In genomic region chr12:107148451-107148850, GRCm38 (mm10) we compare ENCODE assay signal across 20 mouse cellular contexts.
DNase-seq lines count a peak whose midpoint lies in the region; ATAC-seq and TF ChIP-seq lines count a peak whose summit lies in the region.
"Had no signal": no experiment of that assay in that cellular context is flagged by ENCODE, and none has a peak within 500 bp of the region (broad histone marks: within the 10 kb centered on the region; RNA-seq: fewer than 3 reads in every experiment).

No protein-coding gene starts in this region.

- no peak for TF ChIP-seq CTCF in lung, postnatal 0 days (IDR thresholded peaks at IDR 0.05)

- no peak overlapping the region for H3K27ac ChIP-seq in lung, embryonic 16.5 days (ENCODE audit: low read length)
- no peak overlapping the region for H3K27ac ChIP-seq in lung, postnatal 0 days (ENCODE audit: low read length)
- H3K27ac ChIP-seq in forebrain, embryonic 12.5 days: no peak overlapping the region
- H3K27ac ChIP-seq: embryonic facial prominence, embryonic 12.5 days; heart, embryonic 13.5 days; hindbrain, embryonic 10.5 days; liver, embryonic 15.5 days; midbrain, embryonic 10.5 days had no signal

- H3K4me2 ChIP-seq in lung, embryonic 16.5 days (ENCODE audit: low read depth, low read length): no peak overlapping the region
- H3K4me2 ChIP-seq in lung, postnatal 0 days (replicated peaks; ENCODE audit: low read depth, low read length): no peak overlapping the region
- no peak overlapping the region for H3K4me2 ChIP-seq in forebrain, embryonic 12.5 days
- H3K4me2 ChIP-seq: embryonic facial prominence, embryonic 12.5 days; heart, embryonic 13.5 days; liver, embryonic 15.5 days had no signal

- no peaks in the 10 kb centered on the region for H3K4me1 ChIP-seq in lung, embryonic 16.5 days (replicated peaks; ENCODE audit: control insufficient read depth, insufficient read depth, low read length)
- H3K4me1 ChIP-seq in lung, postnatal 0 days (ENCODE audit: insufficient read depth, low read depth, low read length): no peaks in the 10 kb centered on the region
- no peaks in the 10 kb centered on the region for H3K4me1 ChIP-seq in forebrain, embryonic 12.5 days
- H3K4me1 ChIP-seq: embryonic facial prominence, embryonic 12.5 days; heart, embryonic 13.5 days; hindbrain, embryonic 10.5 days; liver, embryonic 15.5 days; midbrain, embryonic 10.5 days had no signal

- H3K36me3 ChIP-seq in lung, embryonic 16.5 days (ENCODE audit: control insufficient read depth, insufficient read depth, low read length): no peaks in the 10 kb centered on the region
- H3K36me3 ChIP-seq in lung, postnatal 0 days (ENCODE audit: insufficient read depth, low read length): no peaks in the 10 kb centered on the region
- H3K36me3 ChIP-seq in forebrain, embryonic 12.5 days (replicated peaks): no peaks in the 10 kb centered on the region
- H3K36me3 ChIP-seq: embryonic facial prominence, embryonic 12.5 days; heart, embryonic 13.5 days; hindbrain, embryonic 10.5 days; liver, embryonic 15.5 days; midbrain, embryonic 10.5 days had no signal

- no peak for TF ChIP-seq EP300 in lung, postnatal 0 days (IDR thresholded peaks at IDR 0.05)

- no peak for DNase-seq in lung, postnatal 0 days (ENCODE audit: low spot score)
- peak; percentile 66 to 80 for DNase-seq in thymus, adult 18-20 months
- peak; percentile 76 for DNase-seq in thymus, postnatal 4 days
- DNase-seq in ovary, postnatal 14 days (ENCODE audit: low spot score): no peak
- DNase-seq in heart, adult 9 months (ENCODE audit: low spot score in 2 of 2): no peak
- DNase-seq: adrenal gland, postnatal 36 days; cerebellum, adult 11-12 months; cerebellum, postnatal 25 days; kidney, adult 2 months; kidney, postnatal 10 days; lung, postnatal 14 days had no signal

- H3K9me3 ChIP-seq in lung, embryonic 16.5 days (ENCODE audit: control insufficient read depth, low read length): no peaks in the 10 kb centered on the region
- no peaks in the 10 kb centered on the region for H3K9me3 ChIP-seq in lung, postnatal 0 days (ENCODE audit: low read length)
- H3K9me3 ChIP-seq in forebrain, embryonic 12.5 days: no peaks in the 10 kb centered on the region
- H3K9me3 ChIP-seq: embryonic facial prominence, embryonic 12.5 days; heart, embryonic 13.5 days; hindbrain, embryonic 10.5 days; liver, embryonic 15.5 days; midbrain, embryonic 10.5 days had no signal

- no peak overlapping the region for H3K4me3 ChIP-seq in lung, embryonic 16.5 days (ENCODE audit: low read length)
- H3K4me3 ChIP-seq in lung, postnatal 0 days (ENCODE audit: low read depth, low read length): no peak overlapping the region
- no peak overlapping the region for H3K4me3 ChIP-seq in forebrain, embryonic 12.5 days (replicated peaks)
- H3K4me3 ChIP-seq: embryonic facial prominence, embryonic 12.5 days; heart, embryonic 13.5 days; hindbrain, embryonic 10.5 days; liver, embryonic 15.5 days; midbrain, embryonic 10.5 days had no signal

- ATAC-seq in lung, embryonic 16.5 days (ENCODE audit: low read depth): 0 out of 2 replicates have a peak, but pooled peaks have one; percentile 12
- ATAC-seq in lung, postnatal 0 days: no peak
- peak; percentile 78 for ATAC-seq in granulocyte monocyte progenitor cell, adult 5-6 weeks (replicated peaks; ENCODE audit: poor library complexity, severe bottlenecking)
- no peak for ATAC-seq in forebrain, embryonic 12.5 days (ENCODE audit: low FRiP score)
- ATAC-seq: forebrain, embryonic 16.5 days had no signal

- H3K9ac ChIP-seq in lung, embryonic 16.5 days (ENCODE audit: low read length): no peak overlapping the region
- H3K9ac ChIP-seq in lung, postnatal 0 days (replicated peaks; ENCODE audit: low read depth): no peak overlapping the region
- H3K9ac ChIP-seq in forebrain, embryonic 12.5 days: no peak overlapping the region
- H3K9ac ChIP-seq: embryonic facial prominence, embryonic 12.5 days; heart, embryonic 13.5 days; liver, embryonic 15.5 days had no signal

- H3K27me3 ChIP-seq in lung, embryonic 16.5 days (ENCODE audit: control insufficient read depth, insufficient read depth, low read depth, low read length): no peaks in the 10 kb centered on the region
- no peaks in the 10 kb centered on the region for H3K27me3 ChIP-seq in lung, postnatal 0 days (replicated peaks; ENCODE audit: insufficient read depth, low read length)
- no peaks in the 10 kb centered on the region for H3K27me3 ChIP-seq in forebrain, embryonic 12.5 days
- H3K27me3 ChIP-seq: embryonic facial prominence, embryonic 12.5 days; heart, embryonic 13.5 days; liver, embryonic 15.5 days had no signal

- WGBS in lung, embryonic 16.5 days: 52% methylated on average over 8 of the region's 8 CpGs
- WGBS in lung, postnatal 0 days: 48% methylated on average over 8 of the region's 8 CpGs
- 81% methylated on average over 8 of the region's 8 CpGs for WGBS in forebrain, embryonic 12.5 days

Comparison
In these comparisons a context has a peak if more than half of its experiments do, and no peak if none do; other contexts are left out.
1. ATAC-seq: peak in lung, embryonic 16.5 days (single experiment) and granulocyte monocyte progenitor cell, adult 5-6 weeks (single experiment); none in lung, postnatal 0 days (single experiment) and forebrain, embryonic 12.5 days (single experiment).
2. DNase-seq: peak in thymus, adult 18-20 months (2 of 2) and thymus, postnatal 4 days (single experiment); none in lung, postnatal 0 days (single experiment), ovary, postnatal 14 days (single experiment) and heart, adult 9 months (0 of 2).